13 mouse cellular contexts compared by ENCODE assay signal in the genomic region with DNA sequence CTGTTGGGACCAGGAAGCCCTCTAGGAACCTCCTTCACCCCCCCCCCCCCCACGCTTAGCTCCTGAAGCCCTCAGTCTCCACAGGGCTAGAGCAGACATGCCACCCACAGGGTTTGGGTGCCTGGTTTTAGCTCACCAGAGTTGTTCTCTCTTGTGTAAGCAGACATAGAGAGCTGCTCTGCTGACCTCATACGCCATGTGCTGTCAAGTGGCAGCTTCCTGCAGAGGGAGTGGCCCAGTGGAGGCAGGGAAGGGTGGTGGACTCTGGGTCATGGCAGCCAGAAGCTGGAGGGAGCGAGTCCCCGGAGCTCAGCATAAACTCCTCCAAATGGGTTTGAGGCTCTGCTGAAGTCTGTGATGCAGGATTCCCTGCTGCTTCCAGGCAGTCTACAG. TPM values are rescaled to one million over a fixed set of nuclear protein-coding genes. Genes with fewer than 3 reads are reported as not detected.
A peak's percentile ranks its signal among the peaks of the same experiment; 100 is the strongest.
DNase-seq lines count a peak whose midpoint lies in the region; ATAC-seq lines count a peak whose summit lies in the region.
"Had no signal": no experiment of that assay in that cellular context is flagged by ENCODE, and none has a peak within 500 bp of the region (broad histone marks: within the 10 kb centered on the region; RNA-seq: fewer than 3 reads in every experiment).

No protein-coding gene starts in this region.

- ATAC-seq in neural tube, embryonic 12.5 days (ENCODE audit: low FRiP score, low read depth), result no peak
- 0 out of 2 replicates have a peak, but pooled peaks have one; percentile 38 for ATAC-seq in liver, embryonic 13.5 days (ENCODE audit: low read depth)
- ATAC-seq in stomach, embryonic 14.5 days (ENCODE audit: insufficient number of reproducible peaks, insufficient read depth, low FRiP score, low read depth), result peak; percentile 28
- ATAC-seq in hindbrain, embryonic 13.5 days (ENCODE audit: low FRiP score), result no peak
- no peak for ATAC-seq in erythroid progenitor cell, adult 5-6 weeks (replicated peaks; ENCODE audit: low FRiP score, poor library complexity, severe bottlenecking)
- ATAC-seq: inflammation-experienced regulatory T-cells, adult 6 months had no signal

- DNase-seq in neural tube, embryonic 10.5 days (ENCODE audit: extremely low spot score, low spot score), result no peak
- DNase-seq in heart, postnatal 4 days, result peak; percentile 56
- DNase-seq in liver, embryonic 13.5 days, result no peak
- DNase-seq in right cerebral cortex, postnatal 25 days, result no peak
- DNase-seq: right cerebral cortex, postnatal 4 days had no signal

- H3K9ac ChIP-seq in neural tube, embryonic 12.5 days, result 0 out of 2 replicates have a peak overlapping the region, but pooled peaks have one; percentile 13
- no peak overlapping the region for H3K9ac ChIP-seq in liver, embryonic 13.5 days
- no peak overlapping the region; the same call in 1 of the 2 replicates for H3K9ac ChIP-seq in stomach, embryonic 14.5 days (replicated peaks; ENCODE audit: low read depth, low read length)
- no peak overlapping the region for H3K9ac ChIP-seq in hindbrain, embryonic 13.5 days
- H3K9ac ChIP-seq: forebrain, embryonic 12.5 days; midbrain, embryonic 12.5 days had no signal

- WGBS in neural tube, embryonic 12.5 days, result 62% methylated on average over 4 of the region's 4 CpGs
- WGBS in liver, embryonic 13.5 days (ENCODE audit: insufficient replicate concordance), result 48% methylated on average over 4 of the region's 4 CpGs
- WGBS in stomach, embryonic 14.5 days, result 45% methylated on average over 4 of the region's 4 CpGs
- WGBS in hindbrain, embryonic 13.5 days, result 60% methylated on average over 4 of the region's 4 CpGs

- H3K27ac ChIP-seq in neural tube, embryonic 12.5 days, result no peak overlapping the region
- H3K27ac ChIP-seq in liver, embryonic 13.5 days, result peak overlapping the region; percentile 41
- peak overlapping the region; percentile 61 for H3K27ac ChIP-seq in stomach, embryonic 14.5 days (ENCODE audit: low read length)
- no peak overlapping the region for H3K27ac ChIP-seq in hindbrain, embryonic 13.5 days
- H3K27ac ChIP-seq: forebrain, embryonic 12.5 days; midbrain, embryonic 12.5 days had no signal

- no peak overlapping the region for H3K4me3 ChIP-seq in neural tube, embryonic 12.5 days
- H3K4me3 ChIP-seq in liver, embryonic 13.5 days (replicated peaks), result no peak overlapping the region
- no peak overlapping the region for H3K4me3 ChIP-seq in stomach, embryonic 14.5 days (ENCODE audit: low read depth, low read length)
- H3K4me3 ChIP-seq in hindbrain, embryonic 13.5 days, result no peak overlapping the region
- H3K4me3 ChIP-seq: forebrain, embryonic 12.5 days; midbrain, embryonic 12.5 days had no signal

- no peaks in the 10 kb centered on the region for H3K27me3 ChIP-seq in neural tube, embryonic 12.5 days (replicated peaks)
- no peaks in the 10 kb centered on the region for H3K27me3 ChIP-seq in liver, embryonic 13.5 days
- no peaks in the 10 kb centered on the region for H3K27me3 ChIP-seq in stomach, embryonic 14.5 days (ENCODE audit: control insufficient read depth, insufficient read depth, low read length)
- peaks cover 15% of the 10 kb centered on the region; the same call in 1 of the 2 replicates for H3K27me3 ChIP-seq in hindbrain, embryonic 13.5 days
- H3K27me3 ChIP-seq: forebrain, embryonic 12.5 days had no signal

- H3K4me1 ChIP-seq in neural tube, embryonic 12.5 days, result no peaks in the 10 kb centered on the region
- H3K4me1 ChIP-seq in liver, embryonic 13.5 days (replicated peaks), result peaks cover 14% of the 10 kb centered on the region
- H3K4me1 ChIP-seq in stomach, embryonic 14.5 days (ENCODE audit: control insufficient read depth, insufficient read depth, low read length), result peaks cover 15% of the 10 kb centered on the region
- no peaks in the 10 kb centered on the region for H3K4me1 ChIP-seq in hindbrain, embryonic 13.5 days (replicated peaks)
- H3K4me1 ChIP-seq: midbrain, embryonic 12.5 days had no signal

- no peaks in the 10 kb centered on the region for H3K36me3 ChIP-seq in neural tube, embryonic 12.5 days
- no peaks in the 10 kb centered on the region for H3K36me3 ChIP-seq in liver, embryonic 13.5 days
- no peaks in the 10 kb centered on the region for H3K36me3 ChIP-seq in stomach, embryonic 14.5 days (ENCODE audit: control insufficient read depth, insufficient read depth, low read length)
- no peaks in the 10 kb centered on the region for H3K36me3 ChIP-seq in hindbrain, embryonic 13.5 days
- H3K36me3 ChIP-seq: forebrain, embryonic 12.5 days; G1E; midbrain, embryonic 12.5 days had no signal

- H3K9me3 ChIP-seq in neural tube, embryonic 12.5 days, result no peaks in the 10 kb centered on the region
- H3K9me3 ChIP-seq in liver, embryonic 13.5 days (replicated peaks), result no peaks in the 10 kb centered on the region
- no peaks in the 10 kb centered on the region for H3K9me3 ChIP-seq in stomach, embryonic 14.5 days (ENCODE audit: control insufficient read depth, low read depth, low read length)
- no peaks in the 10 kb centered on the region for H3K9me3 ChIP-seq in hindbrain, embryonic 13.5 days
- H3K9me3 ChIP-seq: forebrain, embryonic 12.5 days; midbrain, embryonic 12.5 days had no signal

- H3K4me2 ChIP-seq in neural tube, embryonic 12.5 days (replicated peaks), result no peak overlapping the region
- no peak overlapping the region for H3K4me2 ChIP-seq in liver, embryonic 13.5 days
- H3K4me2 ChIP-seq in stomach, embryonic 14.5 days (replicated peaks; ENCODE audit: low read depth, low read length), result no peak overlapping the region
- H3K4me2 ChIP-seq in hindbrain, embryonic 13.5 days, result no peak overlapping the region
- H3K4me2 ChIP-seq: forebrain, embryonic 12.5 days; midbrain, embryonic 12.5 days had no signal

RNA-seq across cellular contexts. Expression of gene Irf8, which starts 7.7 kb away (rescaled TPM):
- 5.5 and 6.0 TPM in 2 replicates for polyA plus RNA-seq in neural tube, embryonic 12.5 days (2016; fragmentation: Nextera tagmentation; extraction: Ambion mirVana)
- 1 to 10 TPM; 8.4 to 9.7 TPM for total RNA-seq in heart, postnatal 4 days (2021)
- 11.6 and 12.1 TPM in 2 replicates for polyA plus RNA-seq in liver, embryonic 13.5 days (2015; fragmentation: Nextera tagmentation; extraction: Ambion mirVana)
- 12.7 and 15.3 TPM in 2 replicates for polyA plus RNA-seq in stomach, embryonic 14.5 days (2014; fragmentation: Nextera tagmentation; extraction: Ambion mirVana)
- 4.2 and 5.9 TPM in 2 replicates for polyA plus RNA-seq in hindbrain, embryonic 13.5 days (2015; fragmentation: Nextera tagmentation; extraction: Ambion mirVana)
- total RNA-seq in erythroid progenitor cell, adult 5-6 weeks (2015; ENCODE audit: low replicate concordance), result 11.9 and 18.9 TPM in 2 replicates
- total RNA-seq in erythroid progenitor cell, adult 5-6 weeks (2017; ENCODE audit: low replicate concordance), result 11.4 and 20.3 TPM in 2 replicates

Comparison
In these comparisons a context has a peak if more than half of its experiments do, and no peak if none do; other contexts are left out.
1. ATAC-seq: peak in liver, embryonic 13.5 days (single experiment) and stomach, embryonic 14.5 days (single experiment); none in neural tube, embryonic 12.5 days (single experiment), hindbrain, embryonic 13.5 days (single experiment) and erythroid progenitor cell, adult 5-6 weeks (single experiment).
2. H3K27ac ChIP-seq: peak in liver, embryonic 13.5 days (single experiment) and stomach, embryonic 14.5 days (single experiment); none in neural tube, embryonic 12.5 days (single experiment) and hindbrain, embryonic 13.5 days (single experiment).